8 mouse cellular contexts compared by ENCODE assay signal in genomic region chr10:86819649-86820165, GRCm38 (mm10). TPM values are rescaled to one million over a fixed set of nuclear protein-coding genes. Genes with fewer than 3 reads are reported as not detected.
DNase-seq lines count a peak whose midpoint lies in the region; ATAC-seq lines count a peak whose summit lies in the region.

No protein-coding gene starts in this region.

- DNase-seq in kidney, postnatal 10 days = peak; percentile 35
- DNase-seq in hindbrain, embryonic 11.5 days (ENCODE audit: low spot score) = peak; percentile 48
- peak; percentile 38 for DNase-seq in midbrain, embryonic 10.5 days (ENCODE audit: low spot score)
- no peak for DNase-seq in kidney, adult 8-10 months
- no peak for DNase-seq in urinary bladder, adult 2 months (ENCODE audit: low spot score)

- no peaks in the 10 kb centered on the region for H3K9me3 ChIP-seq in kidney, embryonic 16.5 days (ENCODE audit: low read length)
- no peaks in the 10 kb centered on the region for H3K9me3 ChIP-seq in forebrain, embryonic 12.5 days
- H3K9me3 ChIP-seq in hindbrain, embryonic 11.5 days (ENCODE audit: control insufficient read depth, low read length) = no peaks in the 10 kb centered on the region
- H3K9me3 ChIP-seq in midbrain, embryonic 10.5 days (replicated peaks) = no peaks in the 10 kb centered on the region

- ATAC-seq in kidney, embryonic 16.5 days (ENCODE audit: low FRiP score, low TSS enrichment) = no peak
- ATAC-seq in forebrain, embryonic 12.5 days (ENCODE audit: low FRiP score) = no peak
- ATAC-seq in hindbrain, embryonic 11.5 days (ENCODE audit: low FRiP score) = peak; percentile 73
- ATAC-seq in monocyte, adult 5-6 weeks (replicated peaks; ENCODE audit: insufficient number of reproducible peaks, low FRiP score, low TSS enrichment, poor library complexity, severe bottlenecking) = no peak

- H3K27me3 ChIP-seq in kidney, embryonic 16.5 days (ENCODE audit: insufficient read depth, low read length) = peaks cover 4% of the 10 kb centered on the region; the same call in 1 of the 2 replicates
- H3K27me3 ChIP-seq in forebrain, embryonic 12.5 days = no peaks in the 10 kb centered on the region
- no peaks in the 10 kb centered on the region for H3K27me3 ChIP-seq in hindbrain, embryonic 11.5 days (ENCODE audit: control insufficient read depth, insufficient read depth, low read length)
- H3K27me3 ChIP-seq in midbrain, embryonic 10.5 days (ENCODE audit: low read depth, poor library complexity, severe bottlenecking) = peaks cover 4% of the 10 kb centered on the region; the same call in 1 of the 2 replicates

- no peak overlapping the region for H3K4me3 ChIP-seq in kidney, embryonic 16.5 days (ENCODE audit: low read length)
- no peak overlapping the region for H3K4me3 ChIP-seq in forebrain, embryonic 12.5 days (replicated peaks)
- no peak overlapping the region for H3K4me3 ChIP-seq in hindbrain, embryonic 11.5 days (ENCODE audit: low read depth, low read length)
- no peak overlapping the region for H3K4me3 ChIP-seq in midbrain, embryonic 10.5 days

- no peak overlapping the region for H3K27ac ChIP-seq in kidney, embryonic 16.5 days (ENCODE audit: low read length)
- H3K27ac ChIP-seq in forebrain, embryonic 12.5 days = 0 out of 2 replicates have a peak overlapping the region, but pooled peaks have one; percentile 20
- H3K27ac ChIP-seq in hindbrain, embryonic 11.5 days (ENCODE audit: low read depth, low read length) = 0 out of 2 replicates have a peak overlapping the region, but pooled peaks have one; percentile 24
- H3K27ac ChIP-seq in midbrain, embryonic 10.5 days (replicated peaks) = peak overlapping the region; percentile 73

- peaks cover 6% of the 10 kb centered on the region; the same call in 1 of the 2 replicates for H3K36me3 ChIP-seq in kidney, embryonic 16.5 days (ENCODE audit: insufficient read depth, low read length)
- H3K36me3 ChIP-seq in forebrain, embryonic 12.5 days (replicated peaks) = peaks cover 6% of the 10 kb centered on the region
- no peaks in the 10 kb centered on the region for H3K36me3 ChIP-seq in hindbrain, embryonic 11.5 days (ENCODE audit: control insufficient read depth, insufficient read depth, low read length)
- peaks cover 3% of the 10 kb centered on the region; the same call in 1 of the 2 replicates for H3K36me3 ChIP-seq in midbrain, embryonic 10.5 days

- H3K4me1 ChIP-seq in kidney, embryonic 16.5 days (ENCODE audit: insufficient read depth, low read length) = peaks cover 8% of the 10 kb centered on the region; the same call in 1 of the 2 replicates
- H3K4me1 ChIP-seq in forebrain, embryonic 12.5 days = peaks cover 14% of the 10 kb centered on the region
- H3K4me1 ChIP-seq in hindbrain, embryonic 11.5 days (replicated peaks; ENCODE audit: control insufficient read depth, insufficient read depth, low read length) = peaks cover 5% of the 10 kb centered on the region; the same call in 1 of the 2 replicates
- H3K4me1 ChIP-seq in midbrain, embryonic 10.5 days = peaks cover 15% of the 10 kb centered on the region

- WGBS in kidney, embryonic 16.5 days = 47% methylated on average over 8 of the region's 8 CpGs
- 31% methylated on average over 8 of the region's 8 CpGs for WGBS in forebrain, embryonic 12.5 days
- 24% methylated on average over 8 of the region's 8 CpGs for WGBS in hindbrain, embryonic 11.5 days
- 40% methylated on average over 8 of the region's 8 CpGs for WGBS in midbrain, embryonic 10.5 days

- no peak overlapping the region for H3K9ac ChIP-seq in kidney, embryonic 16.5 days (replicated peaks; ENCODE audit: low read length)
- no peak overlapping the region for H3K9ac ChIP-seq in forebrain, embryonic 12.5 days
- H3K9ac ChIP-seq in hindbrain, embryonic 11.5 days (ENCODE audit: low read depth, low read length) = no peak overlapping the region

- H3K4me2 ChIP-seq in kidney, embryonic 16.5 days (replicated peaks; ENCODE audit: low read depth, low read length) = no peak overlapping the region
- no peak overlapping the region for H3K4me2 ChIP-seq in forebrain, embryonic 12.5 days
- H3K4me2 ChIP-seq in hindbrain, embryonic 11.5 days (replicated peaks; ENCODE audit: low read depth, low read length) = no peak overlapping the region

RNA-seq across cellular contexts. Expression of gene Nt5dc3, which starts 40.9 kb away (rescaled TPM):
- 1.4 and 1.7 TPM in 2 replicates for polyA plus RNA-seq in kidney, embryonic 16.5 days (2015; fragmentation: Nextera tagmentation; extraction: Ambion mirVana)
- polyA plus RNA-seq in forebrain, embryonic 12.5 days (2016; fragmentation: Nextera tagmentation; extraction: Ambion mirVana) = 2.4 and 2.9 TPM in 2 replicates
- polyA plus RNA-seq in hindbrain, embryonic 11.5 days (2014; fragmentation: Nextera tagmentation; extraction: Ambion mirVana) = 1.5 and 1.7 TPM in 2 replicates
- 0.67 and 0.72 TPM in 2 replicates for polyA plus RNA-seq in midbrain, embryonic 10.5 days (2016; fragmentation: Nextera tagmentation; extraction: Ambion mirVana)
- total RNA-seq in monocyte, adult 5-6 weeks (2017) = 2.2 to 4.7 TPM (median 2.6 TPM) in 3 replicates
- polyA plus RNA-seq in urinary bladder, adult 2 months (2012; rRNA removed) = 18.3 and 22.4 TPM in 2 replicates

RNA-seq across cellular contexts. Expression of gene Gm49358, which starts 55.9 kb away (rescaled TPM):
- polyA plus RNA-seq in kidney, embryonic 16.5 days (2015; fragmentation: Nextera tagmentation; extraction: Ambion mirVana) = not detected in 2 replicates
- polyA plus RNA-seq in forebrain, embryonic 12.5 days (2016; fragmentation: Nextera tagmentation; extraction: Ambion mirVana) = not detected in 2 replicates
- polyA plus RNA-seq in hindbrain, embryonic 11.5 days (2014; fragmentation: Nextera tagmentation; extraction: Ambion mirVana) = not detected in 2 replicates
- polyA plus RNA-seq in midbrain, embryonic 10.5 days (2016; fragmentation: Nextera tagmentation; extraction: Ambion mirVana) = not detected in 2 replicates
- total RNA-seq in monocyte, adult 5-6 weeks (2017) = 1.6 TPM in 1 of 3 replicates, not detected in the others
- not detected in 2 replicates for polyA plus RNA-seq in urinary bladder, adult 2 months (2012; rRNA removed)

Comparison
In these comparisons a context has a peak if more than half of its experiments do, and no peak if none do; other contexts are left out.
1. DNase-seq: peak in kidney, postnatal 10 days (single experiment), hindbrain, embryonic 11.5 days (single experiment) and midbrain, embryonic 10.5 days (single experiment); none in kidney, adult 8-10 months (0 of 2) and urinary bladder, adult 2 months (single experiment).